Mouse (Mus musculus) adrenal gland, postnatal 36 days (tissue): ENCODE results near the gene Rrp1b. TPM values are rescaled to one million over a fixed set of nuclear protein-coding genes. Genes with fewer than 3 reads are reported as not detected.
"Not testable (repeated sequence)": the region's sequence is repeated elsewhere in the genome, so short reads cannot be mapped to it uniquely, and the experiment has no call there.

Experiments
- DNase-seq, 2 experiments: peaks; one replicate each; pipeline ENCODE4 v3.0.0; 2021; ENCODE audit warnings: mixed read lengths in 1 of 2
- total RNA-seq, 2 experiments: library from RNA; stranded (reverse); gene quantifications; 2 replicates each; pipeline ENCODE4 v1.2.3; 2021

The Rrp1b gene
- total RNA-seq, 2 experiments from 2014 or later: 21.7 to 30.4 TPM

GRCm38 (mm10) chr17:32091032-32091363, 55.1 kb downstream of the Rrp1b start:
- no peak for DNase-seq

- DNase-seq: peak; percentile 85 to 91
Measured at GRCm38 (mm10) chr17:32091364-32092240, 55.7 kb downstream of the Rrp1b start.

- no peak for DNase-seq
Measured at GRCm38 (mm10) chr17:32092241-32092619, 56.3 kb downstream of the Rrp1b start.

- no peak for DNase-seq
Measured at GRCm38 (mm10) chr17:32092895-32093294, 57.0 kb downstream of the Rrp1b start.

GRCm38 (mm10) chr17:32097676-32098075, 61.8 kb downstream of the Rrp1b start:
- peak; percentile 64 to 68 for DNase-seq

- not testable (repeated sequence) for DNase-seq
Measured at GRCm38 (mm10) chr17:32098905-32099304, 63.0 kb downstream of the Rrp1b start.

GRCm38 (mm10) chr17:32099574-32099942, 63.7 kb downstream of the Rrp1b start:
- DNase-seq: no peak

- peak; percentile 89 to 91 for DNase-seq
Measured at GRCm38 (mm10) chr17:32099943-32100586, 64.2 kb downstream of the Rrp1b start.

GRCm38 (mm10) chr17:32103054-32103453, 67.2 kb downstream of the Rrp1b start:
- DNase-seq: peak; percentile 43 to 65

- DNase-seq: no peak
Measured at GRCm38 (mm10) chr17:32106358-32106757, 70.5 kb downstream of the Rrp1b start.

- DNase-seq: no peak
Measured at GRCm38 (mm10) chr17:32107877-32108276, 72.0 kb downstream of the Rrp1b start.

- DNase-seq: peak in 1 of 2 experiments; percentile 67
Measured at GRCm38 (mm10) chr17:32108320-32109011, 72.6 kb downstream of the Rrp1b start.

- DNase-seq: peak in 1 of 2 experiments; percentile 65
Measured at GRCm38 (mm10) chr17:32109201-32109940, 73.5 kb downstream of the Rrp1b start.

- peak; percentile 89 for DNase-seq
Measured at GRCm38 (mm10) chr17:32110424-32110823, 74.5 kb downstream of the Rrp1b start.

- DNase-seq: no peak
Measured at GRCm38 (mm10) chr17:32110980-32111780, 75.3 kb downstream of the Rrp1b start.

Other genes with a start within 250 kb of the Rrp1b start
- gene Sik1, start 180.3 kb upstream of the Rrp1b start, total RNA-seq: 100 to 1,000 TPM; 124 to 127 TPM
- 1 to 10 TPM in 1 of 2 experiments, under 1 TPM in 1; 0.46 to 1.3 TPM for gene Hsf2bp, start 249 bp downstream of the Rrp1b start, total RNA-seq
- 10 to 100 TPM in 1 of 2 experiments, 1 to 10 TPM in 1; 8.1 to 13.0 TPM for gene Notch3, start 130.8 kb downstream of the Rrp1b start, total RNA-seq
- gene Ephx3, start 153.4 kb downstream of the Rrp1b start, total RNA-seq: under 1 TPM in 1 of 2 experiments, not detected in 1; 0.33 TPM
- gene Brd4, start 248.6 kb downstream of the Rrp1b start, total RNA-seq: 100 to 1,000 TPM in 1 of 2 experiments, 10 to 100 TPM in 1; 90.3 to 112 TPM